ENCODE assay signal across 32 mouse cellular contexts in the genomic region with DNA sequence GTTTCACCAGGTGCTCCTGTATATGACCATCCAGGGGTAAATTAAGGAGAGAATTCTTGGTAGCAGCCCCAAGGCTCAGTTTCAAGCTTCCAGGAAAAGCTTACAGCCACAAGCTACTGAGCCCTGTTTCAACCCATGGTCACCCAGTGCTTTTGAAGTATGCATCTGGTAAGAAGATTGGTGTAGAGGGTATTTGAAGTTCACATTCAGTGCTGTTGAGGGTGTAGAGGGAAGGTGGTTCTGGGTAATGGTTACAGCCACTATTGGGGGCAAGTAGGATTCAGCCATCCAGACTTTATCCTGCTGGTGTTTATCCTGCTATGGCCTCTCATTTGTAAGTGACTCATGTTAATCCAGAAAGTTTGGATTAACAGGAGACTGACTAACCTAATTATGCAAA. TPM values are rescaled to one million over a fixed set of nuclear protein-coding genes. Genes with fewer than 3 reads are reported as not detected.
A peak's percentile ranks its signal among the peaks of the same experiment; 100 is the strongest.
DNase-seq lines count a peak whose midpoint lies in the region; ATAC-seq lines count a peak whose summit lies in the region.
"Had no signal": no experiment of that assay in that cellular context is flagged by ENCODE, and none has a peak within 500 bp of the region (broad histone marks: within the 10 kb centered on the region; RNA-seq: fewer than 3 reads in every experiment).

No protein-coding gene starts in this region.

- no peaks in the 10 kb centered on the region for H3K36me3 ChIP-seq in heart, embryonic 13.5 days
- H3K36me3 ChIP-seq in lung, embryonic 15.5 days: no peaks in the 10 kb centered on the region
- no peaks in the 10 kb centered on the region for H3K36me3 ChIP-seq in limb, embryonic 11.5 days (ENCODE audit: control insufficient read depth, insufficient read depth, low read length)
- H3K36me3 ChIP-seq in limb, embryonic 15.5 days: no peaks in the 10 kb centered on the region
- H3K36me3 ChIP-seq: embryonic facial prominence, embryonic 12.5 days; G1E; liver, embryonic 13.5 days; midbrain, embryonic 15.5 days; neural tube, embryonic 12.5 days had no signal

- DNase-seq in heart, postnatal 36 days: no peak
- DNase-seq in lung, postnatal 36 days: no peak
- no peak for DNase-seq in limb, embryonic 11.5 days (ENCODE audit: low spot score)
- no peak for DNase-seq in layer of hippocampus, adult 18-20 months (ENCODE audit: low spot score in 2 of 2)
- DNase-seq: adrenal gland, postnatal 36 days; B cell, adult 2 months; cerebellum, adult 11 months; cerebellum, postnatal 10 days; forebrain, postnatal 0 days; gastrocnemius, postnatal 25 days; kidney, adult 18-20 months; kidney, postnatal 4 days; layer of hippocampus, adult 9-11 months; liver, embryonic 13.5 days; right cerebral cortex, postnatal 25 days; spleen, adult 18-20 months had no signal

- intact Hi-C loops in heart, postnatal 36 days (cut with DNase I): no loop called here

- H3K4me2 ChIP-seq in heart, embryonic 13.5 days: peak overlapping the region; percentile 81
- H3K4me2 ChIP-seq in lung, embryonic 15.5 days: peak overlapping the region; percentile 53
- H3K4me2 ChIP-seq in limb, embryonic 11.5 days (ENCODE audit: low read depth, severe bottlenecking): peak overlapping the region; percentile 69
- peak overlapping the region; percentile 41 for H3K4me2 ChIP-seq in limb, embryonic 15.5 days
- H3K4me2 ChIP-seq: embryonic facial prominence, embryonic 12.5 days; hindbrain, embryonic 14.5 days; liver, embryonic 13.5 days; midbrain, embryonic 15.5 days; neural tube, embryonic 12.5 days had no signal

- peak overlapping the region; percentile 89 for H3K9ac ChIP-seq in heart, embryonic 13.5 days
- peak overlapping the region; percentile 63 for H3K9ac ChIP-seq in lung, embryonic 15.5 days
- peak overlapping the region; percentile 93 for H3K9ac ChIP-seq in limb, embryonic 11.5 days (ENCODE audit: low read length)
- H3K9ac ChIP-seq in limb, embryonic 15.5 days: peak overlapping the region; percentile 20; the same call in 1 of the 2 replicates
- H3K9ac ChIP-seq: embryonic facial prominence, embryonic 12.5 days; forebrain, postnatal 0 days; hindbrain, embryonic 14.5 days; liver, embryonic 13.5 days; midbrain, embryonic 15.5 days; neural tube, embryonic 12.5 days had no signal

- H3K27me3 ChIP-seq in heart, embryonic 13.5 days (replicated peaks): peaks cover 81% of the 10 kb centered on the region
- peaks cover 80% of the 10 kb centered on the region for H3K27me3 ChIP-seq in lung, embryonic 15.5 days
- peaks cover 71% of the 10 kb centered on the region for H3K27me3 ChIP-seq in limb, embryonic 11.5 days (ENCODE audit: control insufficient read depth, insufficient read depth, low read length)
- peaks cover 97% of the 10 kb centered on the region for H3K27me3 ChIP-seq in limb, embryonic 15.5 days
- H3K27me3 ChIP-seq: CH12.LX had no signal

- H3K4me1 ChIP-seq in heart, embryonic 13.5 days: peaks cover 42% of the 10 kb centered on the region
- H3K4me1 ChIP-seq in lung, embryonic 15.5 days: peaks cover 21% of the 10 kb centered on the region
- H3K4me1 ChIP-seq in limb, embryonic 11.5 days (ENCODE audit: control insufficient read depth, insufficient read depth, low read length): 0 out of 2 replicates have a peak, but pooled peaks cover 8% of the 10 kb centered on the region
- peaks cover 11% of the 10 kb centered on the region for H3K4me1 ChIP-seq in limb, embryonic 15.5 days
- H3K4me1 ChIP-seq: embryonic facial prominence, embryonic 12.5 days; liver, embryonic 13.5 days; midbrain, embryonic 15.5 days; neural tube, embryonic 12.5 days had no signal

- H3K27ac ChIP-seq in heart, embryonic 13.5 days (replicated peaks): peak overlapping the region; percentile 89
- H3K27ac ChIP-seq in lung, embryonic 15.5 days: peak overlapping the region; percentile 91
- peak overlapping the region; percentile 90; the same call in 1 of the 2 replicates for H3K27ac ChIP-seq in limb, embryonic 11.5 days (replicated peaks; ENCODE audit: low read depth, low read length)
- H3K27ac ChIP-seq in limb, embryonic 15.5 days: 0 out of 2 replicates have a peak overlapping the region, but pooled peaks have one; percentile 11
- H3K27ac ChIP-seq: embryonic facial prominence, embryonic 12.5 days; hindbrain, embryonic 14.5 days; left cerebral cortex, adult 2 months; liver, embryonic 13.5 days; midbrain, embryonic 15.5 days; neural tube, embryonic 12.5 days had no signal

- H3K9me3 ChIP-seq in heart, embryonic 13.5 days: no peaks in the 10 kb centered on the region
- no peaks in the 10 kb centered on the region for H3K9me3 ChIP-seq in lung, embryonic 15.5 days
- no peaks in the 10 kb centered on the region; the same call in 1 of the 2 replicates for H3K9me3 ChIP-seq in limb, embryonic 11.5 days (ENCODE audit: control insufficient read depth, low read length)
- no peaks in the 10 kb centered on the region for H3K9me3 ChIP-seq in limb, embryonic 15.5 days
- H3K9me3 ChIP-seq: embryonic facial prominence, embryonic 12.5 days; liver, embryonic 13.5 days; midbrain, embryonic 15.5 days; neural tube, embryonic 12.5 days had no signal

- peak overlapping the region; percentile 55 for H3K4me3 ChIP-seq in heart, embryonic 13.5 days
- H3K4me3 ChIP-seq in lung, embryonic 15.5 days: peak overlapping the region; percentile 42; the same call in 1 of the 2 replicates
- peak overlapping the region; percentile 41 for H3K4me3 ChIP-seq in limb, embryonic 11.5 days (ENCODE audit: low read depth, low read length)
- peak overlapping the region; percentile 35 for H3K4me3 ChIP-seq in limb, embryonic 15.5 days
- H3K4me3 ChIP-seq: embryonic facial prominence, embryonic 12.5 days; left cerebral cortex, adult 2 months; liver, embryonic 13.5 days; megakaryocyte, embryonic 14.5 days; midbrain, embryonic 15.5 days; neural tube, embryonic 12.5 days had no signal

- ATAC-seq in heart, embryonic 13.5 days (ENCODE audit: extremely low read depth, insufficient number of reproducible peaks, low FRiP score, low TSS enrichment): no peak
- no peak for ATAC-seq in lung, embryonic 15.5 days (ENCODE audit: borderline replicate concordance, extremely low read depth, low FRiP score, low TSS enrichment)
- no peak for ATAC-seq in limb, embryonic 11.5 days (ENCODE audit: insufficient number of reproducible peaks, low FRiP score, low TSS enrichment, low read depth)
- ATAC-seq in limb, embryonic 15.5 days (ENCODE audit: insufficient number of reproducible peaks, low FRiP score, low TSS enrichment, low read depth): no peak
- ATAC-seq: forebrain, postnatal 0 days; inflammation-experienced regulatory T-cells, adult 6 months; midbrain, embryonic 15.5 days; Patski had no signal

RNA-seq across cellular contexts. Expression of gene Tbx5, which starts 26.0 kb away (rescaled TPM):
- polyA plus RNA-seq in heart, embryonic 13.5 days (2015; fragmentation: Nextera tagmentation; extraction: Ambion mirVana): 31.3 and 38.4 TPM in 2 replicates
- total RNA-seq in heart, postnatal 36 days (2021): 10 to 100 TPM; 26.5 to 40.1 TPM
- 50.1 and 55.7 TPM in 2 replicates for polyA plus RNA-seq in lung, embryonic 15.5 days (2015; fragmentation: Nextera tagmentation; extraction: Ambion mirVana)
- polyA plus RNA-seq in limb, embryonic 11.5 days (2014; fragmentation: Nextera tagmentation; extraction: Ambion mirVana): 34.3 and 40.5 TPM in 2 replicates
- polyA plus RNA-seq in limb, embryonic 15.5 days (2015; fragmentation: Nextera tagmentation; extraction: Ambion mirVana): 18.1 and 21.3 TPM in 2 replicates
- not detected for total RNA-seq in layer of hippocampus, adult 18-20 months (2021)
- total RNA-seq: CH12.LX; left cerebral cortex, adult 2 months; left cerebral cortex, postnatal 36 days had no signal
- polyA plus RNA-seq: cortical plate, adult 2 months; forebrain, embryonic 11.5 days; forebrain, postnatal 0 days; G1E; inflammation-experienced regulatory T-cells, adult 6 months; neural tube, embryonic 12.5 days; Patski had no signal

Comparison
In these comparisons a context has a peak if more than half of its experiments do, and no peak if none do; other contexts are left out.
1. H3K27ac ChIP-seq: peak in every context shown above with its lines; median percentile 91 in lung, embryonic 15.5 days; 90 in limb, embryonic 11.5 days; 89 in heart, embryonic 13.5 days; 11 in limb, embryonic 15.5 days.
2. H3K9ac ChIP-seq: peak in every context shown above with its lines; median percentile 93 in limb, embryonic 11.5 days; 89 in heart, embryonic 13.5 days; 63 in lung, embryonic 15.5 days; 20 in limb, embryonic 15.5 days.